In the genomic region with DNA sequence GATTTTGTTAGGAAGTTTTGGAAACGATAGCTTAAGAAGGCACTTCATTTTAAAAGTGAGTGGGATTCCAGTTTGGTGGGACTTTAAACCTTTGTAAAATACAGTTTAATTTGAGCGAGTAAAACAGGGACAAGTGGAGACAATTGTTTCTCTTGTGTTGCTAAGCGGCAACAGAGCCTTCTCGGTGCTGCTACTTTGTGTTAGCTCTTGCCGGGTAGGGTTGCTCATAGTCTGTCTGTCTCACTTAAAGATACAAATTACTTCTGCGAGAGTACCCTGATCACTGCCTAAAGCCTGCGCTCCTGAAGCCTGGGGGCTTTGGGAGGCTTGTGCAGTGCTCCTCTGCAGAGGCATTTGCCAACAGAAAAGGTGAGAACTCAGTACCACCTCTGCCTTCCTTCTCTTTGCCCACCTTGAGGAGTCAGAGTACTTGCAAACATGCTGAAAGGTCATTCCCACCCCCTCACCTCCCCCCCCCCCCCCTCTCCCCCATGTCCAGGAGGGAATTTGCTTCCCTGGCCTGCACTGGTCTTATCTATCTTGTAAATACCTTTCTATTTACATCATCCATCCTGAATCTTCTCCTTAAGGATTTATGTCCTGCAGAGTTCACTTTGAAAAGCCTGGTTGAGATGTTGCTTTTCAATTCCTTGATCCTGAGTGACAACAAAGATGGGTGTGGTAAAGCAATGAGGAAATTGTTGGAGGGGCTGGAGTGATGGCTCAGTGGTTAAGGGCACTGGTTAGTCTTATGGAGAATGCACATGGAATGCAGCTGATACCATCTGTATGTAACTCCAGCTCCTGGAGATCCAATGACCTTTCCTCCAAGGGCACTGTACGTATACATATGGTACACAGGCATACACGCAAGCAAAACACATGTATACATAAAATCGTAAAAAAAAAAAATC, we compare ENCODE assay signal across 16 mouse cellular contexts. TPM values are rescaled to one million over a fixed set of nuclear protein-coding genes. Genes with fewer than 3 reads are reported as not detected.
DNase-seq lines count a peak whose midpoint lies in the region; ATAC-seq and TF ChIP-seq lines count a peak whose summit lies in the region.
"Had no signal": no experiment of that assay in that cellular context is flagged by ENCODE, and none has a peak within 500 bp of the region (broad histone marks: within the 10 kb centered on the region; RNA-seq: fewer than 3 reads in every experiment).

No protein-coding gene starts in this region.

- 0 out of 2 replicates have a peak overlapping the region, but pooled peaks have one; percentile 3 for H3K4me2 ChIP-seq in heart, embryonic 16.5 days (ENCODE audit: low read depth, low read length)
- H3K4me2 ChIP-seq: liver, embryonic 13.5 days had no signal

- 42% methylated on average over 10 of the region's 10 CpGs for WGBS in heart, embryonic 16.5 days
- 68% methylated on average over 10 of the region's 10 CpGs for WGBS in heart, adult 2 months

- no peaks in the 10 kb centered on the region for H3K27me3 ChIP-seq in heart, embryonic 16.5 days (ENCODE audit: control insufficient read depth, insufficient read depth, low read length)
- H3K27me3 ChIP-seq in heart, adult 2 months (ENCODE audit: control insufficient read depth, insufficient read depth, low read length) = no peaks in the 10 kb centered on the region
- H3K27me3 ChIP-seq: CH12.LX; liver, embryonic 13.5 days; Patski had no signal

- peak overlapping the region; percentile 1; the same call in 1 of the 2 replicates for H3K27ac ChIP-seq in heart, embryonic 16.5 days (ENCODE audit: low read length)
- no peak overlapping the region for H3K27ac ChIP-seq in heart, adult 2 months
- H3K27ac ChIP-seq: forebrain, embryonic 10.5 days; limb, embryonic 10.5 days; liver, embryonic 13.5 days had no signal

- no peaks in the 10 kb centered on the region for H3K36me3 ChIP-seq in heart, embryonic 16.5 days (ENCODE audit: control insufficient read depth, insufficient read depth)
- no peaks in the 10 kb centered on the region for H3K36me3 ChIP-seq in heart, adult 2 months (ENCODE audit: control insufficient read depth, insufficient read depth, low read length)
- H3K36me3 ChIP-seq: forebrain, embryonic 10.5 days; limb, embryonic 10.5 days; liver, embryonic 13.5 days had no signal

- TF ChIP-seq POLR2A in heart, adult 2 months (IDR thresholded peaks at IDR 0.05; ENCODE audit: insufficient read depth, low read depth, low read length) = no peak

- H3K4me1 ChIP-seq in heart, embryonic 16.5 days (ENCODE audit: control insufficient read depth, insufficient read depth, low read length) = peaks cover 32% of the 10 kb centered on the region
- H3K4me1 ChIP-seq in heart, adult 2 months (ENCODE audit: control insufficient read depth, insufficient read depth, low read length) = peaks cover 12% of the 10 kb centered on the region

- no peak overlapping the region for H3K9ac ChIP-seq in heart, embryonic 16.5 days (ENCODE audit: low read length)
- no peak overlapping the region for H3K9ac ChIP-seq in heart, adult 2 months (ENCODE audit: low read depth, low read length)
- H3K9ac ChIP-seq: liver, embryonic 13.5 days had no signal

- H3K4me3 ChIP-seq in heart, embryonic 16.5 days (ENCODE audit: low read length) = no peak overlapping the region
- no peak overlapping the region for H3K4me3 ChIP-seq in heart, adult 2 months
- H3K4me3 ChIP-seq: forebrain, embryonic 10.5 days; limb, embryonic 10.5 days; liver, embryonic 13.5 days had no signal

- TF ChIP-seq EP300 in heart, adult 2 months (IDR thresholded peaks at IDR 0.05; ENCODE audit: insufficient read depth, low read depth, low read length) = no peak

- no peak for TF ChIP-seq CTCF in heart, adult 2 months (IDR thresholded peaks at IDR 0.05)

- no peaks in the 10 kb centered on the region for H3K9me3 ChIP-seq in heart, embryonic 16.5 days (replicated peaks; ENCODE audit: control insufficient read depth, low read length)
- H3K9me3 ChIP-seq: forebrain, embryonic 10.5 days; limb, embryonic 10.5 days; liver, embryonic 13.5 days had no signal

- intact Hi-C loops in heart, adult 2 months (cut with DNase I) = loop anchor here (5.0 kb wide), 1 partner anchor 71 kb away; no protein-coding TSS in a partner anchor

- ATAC-seq in heart, embryonic 16.5 days (replicated peaks; ENCODE audit: extremely low read depth, insufficient read depth, low FRiP score) = peak; percentile 37; the same call in 1 of the 2 replicates
- ATAC-seq: midbrain, embryonic 16.5 days; Patski had no signal

- DNase-seq in embryo, embryonic 10 days (ENCODE audit: low spot score) = peak; percentile 10
- no peak for DNase-seq in embryo, embryonic 11 days
- DNase-seq in heart, adult 2 months = no peak
- DNase-seq in testis, postnatal 14 days (ENCODE audit: low spot score) = peak; percentile 53
- no peak for DNase-seq in testis, postnatal 10 days (ENCODE audit: low spot score)
- DNase-seq in adrenal gland, postnatal 14 days = no peak
- no peak for DNase-seq in right cerebral cortex, postnatal 14 days
- DNase-seq: cerebellum, postnatal 25 days; liver, embryonic 13.5 days; right cerebral cortex, postnatal 25 days had no signal

- no peaks in the 10 kb centered on the region; the same call in 1 of the 2 replicates for H3K79me2 ChIP-seq in heart, adult 2 months (replicated peaks; ENCODE audit: control insufficient read depth, insufficient read depth, low read length)

RNA-seq across cellular contexts. Expression of a gene that starts 13.0 kb away (rescaled TPM):
- polyA plus RNA-seq in heart, embryonic 16.5 days (2015; fragmentation: Nextera tagmentation; extraction: Ambion mirVana) = 15.4 and 20.3 TPM in 2 replicates
- total RNA-seq in heart, adult 2 months (2021) = 10 to 100 TPM; 26.4 to 32.3 TPM
- 22.7 and 45.7 TPM in 2 replicates for polyA plus RNA-seq in heart, adult 2 months (2012; rRNA removed)
- 68.1 and 74.7 TPM in 2 replicates for total RNA-seq in adrenal gland, postnatal 14 days (2021)

Comparison
In these comparisons a context has a peak if more than half of its experiments do, and no peak if none do; other contexts are left out.
1. DNase-seq: peak in embryo, embryonic 10 days (single experiment) and testis, postnatal 14 days (single experiment); none in embryo, embryonic 11 days (single experiment), heart, adult 2 months (0 of 2), testis, postnatal 10 days (single experiment), adrenal gland, postnatal 14 days (single experiment) and right cerebral cortex, postnatal 14 days (single experiment).